Mouse (Mus musculus) myocyte (in vitro differentiated cells): ENCODE results near the gene Slamf7. TPM values are rescaled to one million over a fixed set of nuclear protein-coding genes. Genes with fewer than 3 reads are reported as not detected.

Experiments
- H3K27me3 ChIP-seq: one replicate; pipeline ENCODE4 v1.6.1; 2011; ENCODE audit not compliant: control insufficient read depth, insufficient read depth, insufficient read length
- H3K36me3 ChIP-seq: one replicate; pipeline ENCODE4 v1.6.1; 2011; ENCODE audit not compliant: control insufficient read depth, insufficient read depth
- H3K4me2 ChIP-seq: one replicate; pipeline ENCODE4 v1.6.1; 2011; ENCODE audit warnings: low read depth, control low read depth
- H3K4me3 ChIP-seq: one replicate; pipeline ENCODE4 v1.5.1; 2011; ENCODE audit warnings: mild to moderate bottlenecking, control low read depth, moderate library complexity
- H3K79me2 ChIP-seq: one replicate; pipeline ENCODE4 v1.6.1; 2011; ENCODE audit not compliant: control insufficient read depth, insufficient read depth
- H3ac ChIP-seq: one replicate; pipeline ENCODE4 v1.6.1; 2011; ENCODE audit not compliant: control insufficient read depth, insufficient read length
- CEBPB ChIP-seq: IDR thresholded peaks from 2 replicates; pipeline ENCODE4 v1.6.1; 2011; ENCODE audit warnings: mild to moderate bottlenecking, moderate library complexity; ENCODE audit not compliant: poor library complexity, insufficient read depth, severe bottlenecking
- E2F4 ChIP-seq: IDR thresholded peaks from one replicate; pipeline ENCODE4 v1.6.1; 2011; ENCODE audit warnings: mild to moderate bottlenecking, control low read depth, moderate library complexity; ENCODE audit not compliant: insufficient read depth
- MAX ChIP-seq: IDR thresholded peaks from one replicate; pipeline ENCODE4 v1.6.1; 2011; ENCODE audit warnings: low read depth, mild to moderate bottlenecking, control low read depth
- MYOD1 ChIP-seq, 3 experiments: IDR thresholded peaks; one replicate each; pipeline ENCODE4 v1.6.1; 2011; ENCODE audit warnings: control low read depth in 2 of 3, low read depth in 2 of 3, mild to moderate bottlenecking in 2 of 3, moderate library complexity in 1 of 3; ENCODE audit not compliant: insufficient read length in 2 of 3, control insufficient read depth in 1 of 3
- MYOG ChIP-seq, 3 experiments: IDR thresholded peaks; one replicate each; pipeline ENCODE4 v1.6.1; 2011; ENCODE audit warnings: control low read depth in 2 of 3, low read depth in 2 of 3, mild to moderate bottlenecking in 2 of 3; ENCODE audit not compliant: insufficient read length in 2 of 3, control insufficient read depth in 1 of 3, insufficient read depth in 1 of 3
- POLR2A ChIP-seq: IDR thresholded peaks from one replicate; pipeline ENCODE4 v1.6.1; 2011; ENCODE audit warnings: low read depth, mild to moderate bottlenecking, control low read depth, moderate library complexity; ENCODE audit not compliant: insufficient read length
- POLR2AphosphoS2 ChIP-seq: IDR thresholded peaks from one replicate; pipeline ENCODE4 v1.6.1; 2011; ENCODE audit warnings: low read depth, control low read depth; ENCODE audit not compliant: insufficient read length
- REST ChIP-seq: IDR thresholded peaks from one replicate; pipeline ENCODE4 v1.6.1; 2011; ENCODE audit warnings: mild to moderate bottlenecking, control low read depth, moderate library complexity; ENCODE audit not compliant: insufficient read depth, insufficient read length
- SRF ChIP-seq: IDR thresholded peaks from one replicate; pipeline ENCODE4 v1.6.1; 2011; ENCODE audit warnings: low read depth; ENCODE audit not compliant: control insufficient read depth, insufficient read length
- TCF12 ChIP-seq: IDR thresholded peaks from one replicate; pipeline ENCODE4 v1.6.1; 2011; ENCODE audit warnings: mild to moderate bottlenecking, control low read depth; ENCODE audit not compliant: poor library complexity, insufficient read depth, severe bottlenecking
- TCF3 ChIP-seq: IDR thresholded peaks from one replicate; pipeline ENCODE4 v1.6.1; 2011; ENCODE audit warnings: low read depth, control low read depth; ENCODE audit not compliant: insufficient read length
- USF1 ChIP-seq: IDR thresholded peaks from one replicate; pipeline ENCODE4 v1.6.1; 2011; ENCODE audit warnings: low read depth, mild to moderate bottlenecking, control low read depth, moderate library complexity
- polyA plus RNA-seq: library from polyadenylated mRNA; unstranded; fragments of >200 nt; fragmentation: generic; extraction: Trizol; gene quantifications from one replicate; pipeline ENCODE4 v1.2.1, GENCODE M21; 2012; ENCODE audit warnings: missing spikeins

The Slamf7 gene
- polyA plus RNA-seq, 1 experiment, result not detected

DNA sequence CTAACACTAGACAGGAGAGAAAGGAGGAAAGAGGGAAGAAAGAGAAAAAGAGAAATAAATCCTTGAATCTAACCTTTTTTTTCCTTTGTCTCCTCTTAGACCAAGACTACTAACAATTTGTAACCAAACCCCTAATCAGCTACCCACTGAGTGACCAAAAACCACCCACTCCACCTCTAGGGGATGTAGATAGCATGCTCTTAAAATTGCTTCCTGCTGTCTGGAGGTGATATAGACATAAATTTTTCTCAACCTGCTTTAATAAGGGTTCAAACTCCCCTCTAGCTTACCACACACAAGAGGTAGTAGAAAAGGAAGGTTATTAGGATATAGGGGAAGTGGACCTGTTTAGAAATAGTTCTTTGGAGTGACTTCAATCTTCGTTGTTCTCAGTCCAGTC, 14.3 kb upstream of the Slamf7 start:
- Histone ChIP-seq H3K27me3 (no peaks in the 10 kb centered on the region), H3ac (no peak overlapping the region), H3K4me2 (no peak overlapping the region), H3K36me3 (no peaks in the 10 kb centered on the region), H3K79me2 (no peaks in the 10 kb centered on the region), H3K4me3 (no peak overlapping the region)
- no peak for TF ChIP-seq TCF12
- no peak for TF ChIP-seq POLR2A
- no peak for TF ChIP-seq CEBPB
- no peak for TF ChIP-seq MYOG (IDR thresholded peaks at IDR 0.05; ENCODE audit: control insufficient read depth in 1 of 3, insufficient read depth in 1 of 3, insufficient read length in 2 of 3, low read depth in 2 of 3)
- TF ChIP-seq MAX, result no peak
- TF ChIP-seq POLR2AphosphoS2, result no peak
- TF ChIP-seq TCF3, result no peak
- TF ChIP-seq SRF, result no peak
- TF ChIP-seq E2F4, result no peak
- no peak for TF ChIP-seq MYOD1 (IDR thresholded peaks at IDR 0.05; ENCODE audit: control insufficient read depth in 1 of 3, insufficient read length in 2 of 3, low read depth in 2 of 3)
- no peak for TF ChIP-seq USF1
- TF ChIP-seq REST, result no peak

DNA sequence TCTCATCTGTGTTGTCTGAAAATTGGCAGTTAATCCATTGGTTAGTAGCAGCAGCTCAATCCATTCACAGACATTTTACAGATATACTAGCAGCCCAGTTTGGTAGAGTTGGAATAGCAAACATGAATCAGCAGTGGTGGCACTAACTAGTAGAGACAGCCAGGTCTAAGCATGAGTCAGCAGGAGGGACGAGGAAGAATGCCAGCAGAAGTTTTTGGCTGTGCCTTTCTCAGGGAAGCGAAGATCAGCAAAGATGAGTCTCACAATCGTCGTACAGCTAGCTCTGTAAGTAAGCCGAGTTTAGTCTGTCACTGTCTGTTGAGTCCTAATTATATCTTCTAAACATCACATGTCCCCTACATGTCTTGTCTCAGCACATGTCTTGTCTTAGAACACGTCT, 13.5 kb upstream of the Slamf7 start:
- no peak overlapping the region for H3K4me2 ChIP-seq
- H3K27me3 ChIP-seq, result no peaks in the 10 kb centered on the region
- H3ac ChIP-seq, result no peak overlapping the region
- no peaks in the 10 kb centered on the region for H3K79me2 ChIP-seq
- H3K4me3 ChIP-seq, result no peak overlapping the region
- no peaks in the 10 kb centered on the region for H3K36me3 ChIP-seq
- TF ChIP-seq USF1 (no peak), TCF12 (no peak), CEBPB (no peak), E2F4 (no peak), MYOG (IDR thresholded peaks at IDR 0.05; ENCODE audit: control insufficient read depth in 1 of 3, insufficient read depth in 1 of 3, insufficient read length in 2 of 3, low read depth in 2 of 3) (no peak), TCF3 (no peak), POLR2AphosphoS2 (no peak), POLR2A (no peak), MYOD1 (IDR thresholded peaks at IDR 0.05; ENCODE audit: control insufficient read depth in 1 of 3, insufficient read length in 2 of 3, low read depth in 2 of 3) (no peak), REST (no peak), MAX (no peak), SRF (no peak)

DNA sequence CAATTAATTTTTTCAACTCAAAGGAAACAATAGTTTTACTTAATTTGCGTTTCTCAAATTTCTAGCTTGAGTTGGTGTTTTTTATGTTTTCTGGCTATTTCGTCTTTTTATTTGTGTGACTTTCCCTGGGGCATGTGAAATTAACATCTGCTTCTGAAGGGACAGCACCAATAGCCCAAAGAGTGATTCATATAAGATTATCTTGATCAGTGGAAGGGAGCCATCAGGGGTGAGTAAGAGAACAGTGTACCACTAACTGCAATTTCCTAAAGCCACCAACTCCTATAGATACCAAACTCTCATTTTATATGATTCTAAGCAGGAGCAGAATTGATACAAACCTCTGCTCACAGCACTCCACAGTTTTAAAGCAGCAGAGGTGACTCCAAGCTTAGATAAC, 10.9 kb upstream of the Slamf7 start:
- Histone ChIP-seq H3K4me3 (no peak overlapping the region), H3K4me2 (no peak overlapping the region), H3K27me3 (no peaks in the 10 kb centered on the region), H3ac (no peak overlapping the region), H3K36me3 (no peaks in the 10 kb centered on the region), H3K79me2 (no peaks in the 10 kb centered on the region)
- TF ChIP-seq MAX (no peak), SRF (no peak), TCF12 (no peak), USF1 (no peak), MYOD1 (IDR thresholded peaks at IDR 0.05; ENCODE audit: control insufficient read depth in 1 of 3, insufficient read length in 2 of 3, low read depth in 2 of 3) (no peak), TCF3 (no peak), POLR2AphosphoS2 (no peak), E2F4 (no peak)

DNA sequence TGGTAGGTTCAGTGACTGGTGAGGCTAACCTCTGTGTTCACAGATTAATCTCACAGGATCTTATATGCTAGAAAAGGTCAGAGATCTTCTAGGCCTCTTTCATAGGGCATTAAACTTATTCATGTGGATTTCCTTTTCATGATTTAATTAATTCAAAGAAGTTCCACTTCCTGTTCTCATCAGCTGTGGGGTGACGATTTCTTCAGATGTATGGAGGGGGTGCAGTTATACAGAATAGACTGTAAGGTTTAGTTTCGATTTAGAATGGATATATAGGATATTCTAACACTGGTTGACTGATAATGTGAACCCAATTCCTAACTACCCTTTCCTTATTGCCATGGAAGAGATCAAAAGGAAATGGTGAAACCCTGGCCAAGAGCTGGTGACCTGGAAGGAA, 8.6 kb upstream of the Slamf7 start:
- no peak overlapping the region for H3K4me2 ChIP-seq
- no peak overlapping the region for H3K4me3 ChIP-seq
- TF ChIP-seq MYOD1 (IDR thresholded peaks at IDR 0.05; ENCODE audit: control insufficient read depth in 1 of 3, insufficient read length in 2 of 3, low read depth in 2 of 3) (no peak), POLR2AphosphoS2 (no peak), TCF12 (no peak), REST (no peak)

DNA sequence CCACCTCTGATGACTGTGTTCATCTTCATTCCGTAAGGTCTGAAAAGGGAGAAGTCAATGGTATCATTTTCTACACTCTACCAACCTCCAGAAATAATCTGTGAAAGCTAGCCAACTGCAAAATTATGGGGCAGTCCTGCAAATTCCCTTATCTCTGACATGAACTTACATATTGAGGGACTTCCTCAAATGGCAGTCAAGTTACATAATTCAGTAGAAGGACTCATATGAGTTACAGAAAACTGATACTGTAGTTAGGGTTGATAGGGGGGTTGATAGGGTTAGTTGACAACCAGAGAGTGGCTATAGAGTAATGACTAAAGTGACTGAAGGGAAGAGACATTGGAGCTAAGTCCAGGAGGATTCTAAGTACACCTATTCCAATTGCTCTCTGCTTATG, 7.6 kb upstream of the Slamf7 start:
- H3K27me3 ChIP-seq, result no peaks in the 10 kb centered on the region
- no peaks in the 10 kb centered on the region for H3K79me2 ChIP-seq
- TF ChIP-seq MYOG (IDR thresholded peaks at IDR 0.05; ENCODE audit: control insufficient read depth in 1 of 3, insufficient read depth in 1 of 3, insufficient read length in 2 of 3, low read depth in 2 of 3) (no peak), USF1 (no peak), MYOD1 (IDR thresholded peaks at IDR 0.05; ENCODE audit: control insufficient read depth in 1 of 3, insufficient read length in 2 of 3, low read depth in 2 of 3) (no peak), POLR2AphosphoS2 (no peak), SRF (no peak), TCF3 (no peak), E2F4 (no peak), REST (no peak), CEBPB (no peak), POLR2A (no peak)
- H3K36me3 ChIP-seq, result no peaks in the 10 kb centered on the region
- H3K4me3 ChIP-seq, result no peak overlapping the region
- no peak overlapping the region for H3ac ChIP-seq
- no peak overlapping the region for H3K4me2 ChIP-seq

More for the DNA sequence above, 8.6 kb upstream of the Slamf7 start:
- H3ac ChIP-seq, result no peak overlapping the region
- no peaks in the 10 kb centered on the region for H3K79me2 ChIP-seq
- no peaks in the 10 kb centered on the region for H3K36me3 ChIP-seq
- H3K27me3 ChIP-seq, result no peaks in the 10 kb centered on the region
